In genomic region chr8:30289169-30289568, GRCm38 (mm10) we compare ENCODE assay signal across 15 mouse cellular contexts.
DNase-seq lines count a peak whose midpoint lies in the region; ATAC-seq and TF ChIP-seq lines count a peak whose summit lies in the region.
"Had no signal": no experiment of that assay in that cellular context is flagged by ENCODE, and none has a peak within 500 bp of the region (broad histone marks: within the 10 kb centered on the region; RNA-seq: fewer than 3 reads in every experiment).

No protein-coding gene starts in this region.

- no peak overlapping the region for H3K9ac ChIP-seq in midbrain, embryonic 14.5 days (replicated peaks; ENCODE audit: low read length)
- no peak overlapping the region for H3K9ac ChIP-seq in midbrain, embryonic 15.5 days
- H3K9ac ChIP-seq in intestine, postnatal 0 days (ENCODE audit: low read depth, low read length): no peak overlapping the region
- H3K9ac ChIP-seq: lung, embryonic 15.5 days; neural tube, embryonic 13.5 days had no signal

- H3K27me3 ChIP-seq in midbrain, embryonic 14.5 days (ENCODE audit: control insufficient read depth, insufficient read depth, low read length): no peaks in the 10 kb centered on the region
- no peaks in the 10 kb centered on the region for H3K27me3 ChIP-seq in midbrain, embryonic 15.5 days (replicated peaks)
- no peaks in the 10 kb centered on the region for H3K27me3 ChIP-seq in intestine, postnatal 0 days (replicated peaks; ENCODE audit: control insufficient read depth, insufficient read depth, low read length)
- H3K27me3 ChIP-seq: lung, embryonic 15.5 days; neural tube, embryonic 13.5 days had no signal

- H3K4me2 ChIP-seq in midbrain, embryonic 14.5 days (ENCODE audit: low read length): no peak overlapping the region
- H3K4me2 ChIP-seq in midbrain, embryonic 15.5 days: no peak overlapping the region
- no peak overlapping the region for H3K4me2 ChIP-seq in intestine, postnatal 0 days (replicated peaks; ENCODE audit: low read depth)
- H3K4me2 ChIP-seq: liver, embryonic 11.5 days; lung, embryonic 15.5 days; neural tube, embryonic 13.5 days had no signal

- H3K4me3 ChIP-seq in midbrain, embryonic 14.5 days (replicated peaks; ENCODE audit: low read depth, low read length): no peak overlapping the region
- H3K4me3 ChIP-seq in midbrain, embryonic 15.5 days: no peak overlapping the region
- no peak overlapping the region for H3K4me3 ChIP-seq in intestine, postnatal 0 days (ENCODE audit: low read depth, low read length)
- H3K4me3 ChIP-seq: lung, embryonic 15.5 days; neural tube, embryonic 13.5 days had no signal

- H3K9me3 ChIP-seq in midbrain, embryonic 14.5 days (ENCODE audit: control insufficient read depth, low read length): no peaks in the 10 kb centered on the region
- H3K9me3 ChIP-seq in midbrain, embryonic 15.5 days: no peaks in the 10 kb centered on the region
- no peaks in the 10 kb centered on the region for H3K9me3 ChIP-seq in intestine, postnatal 0 days (ENCODE audit: control insufficient read depth)
- H3K9me3 ChIP-seq: lung, embryonic 15.5 days; neural tube, embryonic 13.5 days had no signal

- peaks cover 5% of the 10 kb centered on the region; the same call in 1 of the 2 replicates for H3K4me1 ChIP-seq in midbrain, embryonic 14.5 days (ENCODE audit: control insufficient read depth, insufficient read depth, low read length)
- no peaks in the 10 kb centered on the region for H3K4me1 ChIP-seq in midbrain, embryonic 15.5 days
- no peaks in the 10 kb centered on the region for H3K4me1 ChIP-seq in intestine, postnatal 0 days (replicated peaks; ENCODE audit: control insufficient read depth, insufficient read depth, low read length)
- H3K4me1 ChIP-seq: lung, embryonic 15.5 days had no signal

- ATAC-seq in midbrain, embryonic 14.5 days (ENCODE audit: low FRiP score, low TSS enrichment): no peak
- no peak for ATAC-seq in midbrain, embryonic 15.5 days (replicated peaks)
- no peak for ATAC-seq in intestine, postnatal 0 days
- ATAC-seq: CD4-positive, CD25-positive, alpha-beta regulatory T cell, adult 4 months had no signal

- peak; percentile 13 for DNase-seq in midbrain, embryonic 14.5 days
- peak; percentile 4 to 47 for DNase-seq in frontal cortex, adult 2 months (ENCODE audit: extremely low spot score in 1 of 2, low spot score in 1 of 2)
- DNase-seq in layer of hippocampus, postnatal 10 days (ENCODE audit: low spot score in 2 of 2): peak; percentile 4 to 14
- peak; percentile 5 to 16 for DNase-seq in right cerebral cortex, postnatal 36 days (ENCODE audit: low spot score in 2 of 2)
- no peak for DNase-seq in urinary bladder, adult 18-20 months (ENCODE audit: low spot score in 2 of 2)
- DNase-seq: adrenal gland, postnatal 36 days; cerebellum, adult 11-12 months; heart, postnatal 14 days; retina, postnatal 1 day had no signal

- 10% methylated on average over 4 of the region's 4 CpGs for WGBS in midbrain, embryonic 14.5 days
- 17% methylated on average over 4 of the region's 4 CpGs for WGBS in midbrain, embryonic 15.5 days
- 60% methylated on average over 4 of the region's 4 CpGs for WGBS in intestine, postnatal 0 days

- H3K36me3 ChIP-seq in midbrain, embryonic 14.5 days (ENCODE audit: control insufficient read depth, insufficient read depth, low read length): no peaks in the 10 kb centered on the region
- no peaks in the 10 kb centered on the region for H3K36me3 ChIP-seq in midbrain, embryonic 15.5 days (replicated peaks)
- H3K36me3 ChIP-seq in intestine, postnatal 0 days (ENCODE audit: control insufficient read depth, insufficient read depth): no peaks in the 10 kb centered on the region
- H3K36me3 ChIP-seq: lung, embryonic 15.5 days; neural tube, embryonic 13.5 days had no signal

- TF ChIP-seq CTCF in intestine, postnatal 0 days (IDR thresholded peaks at IDR 0.05; ENCODE audit: low read depth): no peak

- H3K27ac ChIP-seq in midbrain, embryonic 14.5 days (replicated peaks; ENCODE audit: low read depth, low read length): no peak overlapping the region
- no peak overlapping the region for H3K27ac ChIP-seq in midbrain, embryonic 15.5 days
- H3K27ac ChIP-seq in intestine, postnatal 0 days (ENCODE audit: low read depth, low read length): no peak overlapping the region
- H3K27ac ChIP-seq: lung, embryonic 15.5 days; neural tube, embryonic 13.5 days had no signal

Comparison
In these comparisons a context has a peak if more than half of its experiments do, and no peak if none do; other contexts are left out.
1. DNase-seq: peak in midbrain, embryonic 14.5 days (single experiment), frontal cortex, adult 2 months (2 of 2), layer of hippocampus, postnatal 10 days (2 of 2) and right cerebral cortex, postnatal 36 days (2 of 2); none in urinary bladder, adult 18-20 months (0 of 2).